Mouse (Mus musculus) E14TG2a.4 (cell line): ENCODE measurements around the gene Vav3.

Experiments used
- CTCF ChIP-seq: conservative IDR thresholded peaks from 2 replicates; pipeline ENCODE4 v1.5.1; 2014; ENCODE audit warnings: low read length
- POU5F1 ChIP-seq: IDR thresholded peaks from 2 replicates; pipeline ENCODE4 v1.6.1; 2014; ENCODE audit warnings: low read length, borderline replicate concordance

- no peak for TF ChIP-seq CTCF
- no peak for TF ChIP-seq POU5F1
Measured at GRCm38 (mm10) chr3:109528688-109529087, 188.2 kb downstream of the Vav3 start.
